Mouse (Mus musculus): ENCODE results near the gene Plekha7. TPM values are rescaled to one million over a fixed set of nuclear protein-coding genes. Genes with fewer than 3 reads are reported as not detected.

The Plekha7 gene
- total RNA-seq, 2 experiments from 2014 or later: 0.42 to 1.6 TPM

DNA sequence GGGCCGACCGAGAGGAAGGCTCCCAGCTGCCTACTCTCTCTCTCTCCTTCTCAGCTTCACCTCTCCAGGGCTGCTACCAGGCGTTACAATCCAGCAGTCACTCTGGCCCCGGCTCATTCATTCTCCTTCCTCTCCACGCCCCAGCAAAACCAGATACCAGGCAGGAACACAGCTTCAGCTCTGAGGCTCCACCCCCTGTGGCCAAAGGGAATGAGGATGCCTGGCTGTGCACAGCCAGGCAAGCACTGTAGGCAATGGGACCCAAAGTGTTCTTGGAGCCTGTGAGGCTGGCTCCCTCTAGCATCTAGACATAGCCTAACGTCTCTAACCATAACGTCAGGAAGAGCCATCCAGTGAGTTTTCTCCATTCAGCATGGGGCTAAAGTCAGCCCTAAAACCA is 109.8 kb downstream of the Plekha7 start:
- ATAC-seq (replicated peaks; ENCODE audit: low FRiP score, low TSS enrichment, poor library complexity, severe bottlenecking): peak; percentile 43; the same call in 1 of the 2 replicates

DNA sequence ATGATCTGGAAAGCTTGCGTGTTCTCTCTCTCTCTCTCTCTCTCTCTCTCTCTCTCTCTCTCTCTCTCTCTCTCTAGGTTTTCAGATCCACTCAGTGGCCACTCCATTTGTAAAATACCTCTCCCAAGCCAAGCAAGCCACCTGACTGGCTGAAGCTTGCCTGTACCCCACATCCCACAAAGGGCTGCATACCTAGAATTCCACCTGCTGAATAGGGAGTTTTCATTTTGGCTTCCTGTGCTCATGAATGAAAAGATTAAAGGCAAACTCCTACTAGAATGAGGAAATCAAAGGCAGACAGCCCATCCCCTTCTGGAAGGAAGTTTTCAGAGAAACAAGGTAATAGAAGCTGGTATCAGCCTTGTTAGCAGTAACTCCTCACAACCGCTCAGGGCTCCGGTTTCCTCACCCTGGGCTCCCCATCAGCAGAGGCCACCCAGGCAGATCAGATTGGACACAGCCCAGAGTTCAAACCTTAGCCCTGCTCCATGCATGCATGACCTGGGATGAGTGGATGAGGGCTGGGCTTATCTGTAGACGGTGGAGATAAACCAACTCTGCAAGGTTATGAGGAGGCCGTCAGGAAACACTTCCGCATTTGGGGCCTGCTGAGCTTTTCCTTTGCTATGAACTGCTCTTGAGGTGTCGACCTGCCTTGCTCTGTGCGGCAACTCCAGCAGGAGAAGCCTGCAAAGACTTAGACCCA is 111.0 kb downstream of the Plekha7 start:
- ATAC-seq (replicated peaks; ENCODE audit: low FRiP score, low TSS enrichment, poor library complexity, severe bottlenecking): no peak

- ATAC-seq (replicated peaks; ENCODE audit: low FRiP score, low TSS enrichment, poor library complexity, severe bottlenecking): no peak
Measured at GRCm38 (mm10) chr7:116194996-116195395, 113.2 kb downstream of the Plekha7 start.

DNA sequence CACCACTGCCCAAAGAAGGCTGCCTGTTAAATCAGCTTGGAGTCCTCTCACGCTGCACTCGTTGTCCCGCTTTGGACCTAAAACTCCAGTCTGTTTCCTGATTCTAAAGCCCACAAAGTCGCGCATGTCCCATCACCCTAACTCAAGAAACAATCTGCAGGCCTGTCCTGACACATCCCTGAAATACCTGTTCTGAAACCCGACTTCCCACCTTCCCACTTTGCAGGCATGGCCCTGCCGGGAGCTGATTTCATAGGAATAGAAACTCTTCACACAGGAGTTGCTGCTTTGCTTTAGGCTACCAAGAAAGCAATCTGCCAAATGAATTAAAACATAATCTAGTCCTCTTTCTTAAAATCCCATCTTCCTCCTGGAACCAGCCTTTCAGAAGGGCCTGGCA is 115.2 kb downstream of the Plekha7 start:
- no peak for ATAC-seq (replicated peaks; ENCODE audit: low FRiP score, low TSS enrichment, poor library complexity, severe bottlenecking)

DNA sequence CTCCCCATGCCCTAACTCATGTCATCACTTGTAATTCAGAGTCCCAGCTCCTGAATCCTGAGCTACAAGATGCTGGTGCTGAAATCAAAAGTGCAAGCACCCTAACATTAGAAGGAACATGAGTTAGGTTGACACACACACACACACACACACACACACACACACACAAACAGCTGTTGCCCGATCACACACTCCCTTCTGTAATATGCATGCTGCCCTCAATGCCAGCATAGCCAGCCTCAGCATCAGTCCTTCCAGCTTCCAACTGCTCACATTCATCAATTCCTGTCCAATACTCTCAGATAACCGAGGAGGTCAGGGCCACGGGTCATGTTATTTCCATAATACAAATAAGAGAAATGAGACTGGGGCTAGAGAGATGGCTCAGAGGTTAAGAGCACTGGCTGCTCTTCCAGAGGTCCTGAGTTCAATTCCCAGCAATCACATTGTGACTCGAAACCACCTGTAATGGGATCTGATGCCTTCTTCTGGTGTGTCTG is 116.0 kb downstream of the Plekha7 start:
- no peak for ATAC-seq (replicated peaks; ENCODE audit: low FRiP score, low TSS enrichment, poor library complexity, severe bottlenecking)

GRCm38 (mm10) chr7:116191138-116191537 is 117.0 kb downstream of the Plekha7 start:
- no peak for ATAC-seq (replicated peaks; ENCODE audit: low FRiP score, low TSS enrichment, poor library complexity, severe bottlenecking)

DNA sequence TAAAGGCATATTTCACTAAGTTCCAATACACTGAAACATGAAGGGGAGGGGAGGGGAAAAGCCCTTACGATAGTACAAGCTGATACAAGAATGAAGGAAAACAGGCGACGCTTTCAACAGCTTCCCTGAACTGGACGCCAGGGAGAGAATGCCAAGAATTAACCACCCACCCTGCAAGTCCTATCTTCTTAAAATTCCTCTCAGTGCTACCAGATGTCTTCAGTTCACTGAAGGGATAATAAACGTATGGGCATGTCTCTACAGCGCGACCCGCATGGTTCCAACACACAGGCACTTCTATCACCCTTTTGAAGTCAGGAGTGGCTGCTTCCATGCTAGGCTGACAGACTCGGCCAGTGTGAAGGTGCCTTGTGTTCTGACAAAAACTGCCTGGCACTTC is 118.5 kb downstream of the Plekha7 start:
- no peak for ATAC-seq (replicated peaks; ENCODE audit: low FRiP score, low TSS enrichment, poor library complexity, severe bottlenecking)

- ATAC-seq (replicated peaks; ENCODE audit: low FRiP score, low TSS enrichment, poor library complexity, severe bottlenecking): no peak
Measured at GRCm38 (mm10) chr7:116188391-116188790, 119.8 kb downstream of the Plekha7 start.

- no peak for ATAC-seq (replicated peaks; ENCODE audit: low FRiP score, low TSS enrichment, poor library complexity, severe bottlenecking)
Measured at GRCm38 (mm10) chr7:116187521-116187920, 120.7 kb downstream of the Plekha7 start.

- no peak for ATAC-seq (replicated peaks; ENCODE audit: low FRiP score, low TSS enrichment, poor library complexity, severe bottlenecking)
Measured at GRCm38 (mm10) chr7:116186847-116187246, 121.3 kb downstream of the Plekha7 start.

DNA sequence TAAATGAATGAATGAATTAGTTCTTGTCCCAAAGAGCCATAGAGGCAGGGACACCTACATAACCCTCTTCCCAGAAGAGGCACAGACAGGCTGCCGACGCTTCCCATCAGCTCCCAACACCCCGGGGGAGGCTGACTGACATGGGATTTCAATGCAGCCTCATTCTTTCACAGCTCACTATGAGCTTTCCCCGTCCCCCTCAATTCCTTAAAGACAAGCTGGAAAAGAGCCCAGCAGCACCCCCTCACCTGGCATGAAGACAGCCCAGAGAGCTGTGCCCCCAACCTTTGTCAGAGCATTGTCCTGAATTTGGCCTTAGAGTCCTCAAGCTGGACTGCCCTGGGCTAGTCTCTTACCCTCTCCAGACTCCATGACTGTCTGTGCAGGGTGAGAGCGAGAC is 122.0 kb downstream of the Plekha7 start:
- ATAC-seq (replicated peaks; ENCODE audit: low FRiP score, low TSS enrichment, poor library complexity, severe bottlenecking): no peak

GRCm38 (mm10) chr7:116184358-116185057 is 123.7 kb downstream of the Plekha7 start:
- no peak for ATAC-seq (replicated peaks; ENCODE audit: low FRiP score, low TSS enrichment, poor library complexity, severe bottlenecking)

GRCm38 (mm10) chr7:116182451-116182850 is 125.7 kb downstream of the Plekha7 start:
- no peak for ATAC-seq (replicated peaks; ENCODE audit: low FRiP score, low TSS enrichment, poor library complexity, severe bottlenecking)

DNA sequence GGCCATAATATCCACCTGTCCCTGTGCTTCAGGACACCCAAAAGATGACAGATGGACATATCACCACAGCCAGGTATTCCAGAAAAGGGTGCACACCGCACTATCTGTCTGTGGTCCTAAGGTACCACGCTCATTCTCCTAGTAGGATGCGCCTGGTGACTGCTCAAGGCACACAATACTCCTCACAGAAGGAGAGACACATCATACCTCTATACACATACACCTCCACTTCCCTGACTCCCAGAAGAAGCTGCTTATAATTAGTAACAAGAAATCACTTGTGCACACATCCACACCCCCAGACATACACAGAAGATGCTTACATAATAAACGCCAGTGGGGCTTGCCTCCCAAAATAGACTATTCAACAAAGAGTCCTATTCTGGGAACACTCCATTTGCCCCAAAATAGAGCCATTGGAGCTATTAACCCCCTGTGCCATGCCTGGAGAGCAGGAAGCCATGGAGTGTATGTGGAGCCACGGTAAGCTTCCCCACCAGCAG is 126.7 kb downstream of the Plekha7 start:
- ATAC-seq (replicated peaks; ENCODE audit: low FRiP score, low TSS enrichment, poor library complexity, severe bottlenecking): no peak

- no peak for ATAC-seq (replicated peaks; ENCODE audit: low FRiP score, low TSS enrichment, poor library complexity, severe bottlenecking)
Measured at GRCm38 (mm10) chr7:116178916-116179315, 129.3 kb downstream of the Plekha7 start.

GRCm38 (mm10) chr7:116172774-116173173 is 135.4 kb downstream of the Plekha7 start:
- no peak for ATAC-seq (replicated peaks; ENCODE audit: low FRiP score, low TSS enrichment, poor library complexity, severe bottlenecking)

DNA sequence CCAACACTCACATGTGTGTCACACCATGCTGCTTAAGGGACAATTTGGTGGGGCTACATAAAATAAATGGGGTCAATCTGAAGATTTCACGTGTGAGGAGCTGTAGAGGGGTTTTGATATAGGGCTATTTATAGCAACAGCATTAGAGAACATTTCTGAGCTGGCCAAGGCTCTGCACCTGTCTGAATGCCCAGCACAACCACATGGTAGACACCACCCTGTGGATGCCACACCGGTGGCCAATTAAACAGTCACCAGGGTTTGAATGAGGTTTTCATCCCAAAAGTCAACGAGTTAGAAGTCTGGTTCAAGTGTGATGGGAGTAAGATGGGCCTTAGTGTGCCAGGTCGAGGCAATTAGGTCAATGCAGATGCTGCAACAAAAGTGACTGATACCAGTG is 138.8 kb downstream of the Plekha7 start:
- no peak for ATAC-seq (replicated peaks; ENCODE audit: low FRiP score, low TSS enrichment, poor library complexity, severe bottlenecking)

GRCm38 (mm10) chr7:116168224-116168623 is 140.0 kb downstream of the Plekha7 start:
- ATAC-seq (replicated peaks; ENCODE audit: low FRiP score, low TSS enrichment, poor library complexity, severe bottlenecking): no peak

DNA sequence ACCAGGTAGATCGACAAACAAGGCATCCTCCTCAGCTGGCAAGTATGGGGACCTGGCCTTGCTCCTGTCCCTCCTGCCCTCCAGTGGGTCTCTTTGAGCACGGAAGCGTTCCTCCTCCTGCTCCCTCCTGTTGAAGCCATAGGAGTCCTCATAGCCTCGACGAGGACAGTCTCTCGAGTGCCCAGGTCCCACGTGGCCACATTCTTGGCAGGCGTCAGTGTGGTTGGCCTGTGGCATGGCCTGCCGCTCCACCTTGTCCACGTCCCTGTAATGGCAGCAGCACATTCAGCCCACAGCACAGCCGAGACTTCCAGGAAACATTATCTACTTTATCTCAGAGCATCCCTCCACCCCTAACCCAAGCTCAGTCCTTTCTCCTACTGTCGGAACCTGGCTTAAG is 143.9 kb downstream of the Plekha7 start:
- ATAC-seq (replicated peaks; ENCODE audit: low FRiP score, low TSS enrichment, poor library complexity, severe bottlenecking): no peak

DNA sequence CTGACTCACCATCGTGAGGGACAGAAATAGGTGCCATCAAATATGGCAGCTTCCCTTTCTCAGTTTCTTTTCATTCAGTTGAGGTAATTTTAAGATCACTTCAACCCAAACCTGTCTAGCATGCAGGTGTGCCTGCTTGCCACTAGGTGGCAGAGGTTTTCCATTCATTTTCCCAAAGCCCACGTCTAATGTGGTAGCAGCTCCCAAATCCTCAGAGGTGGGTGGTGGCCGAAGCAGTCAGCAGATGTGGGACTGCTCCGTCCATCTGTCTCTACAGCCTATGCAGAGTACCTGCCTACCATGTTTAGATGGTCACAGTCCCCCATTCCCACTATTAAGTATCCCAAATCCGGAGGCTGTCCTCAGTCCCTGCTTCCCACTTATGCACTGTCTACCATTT is 146.6 kb downstream of the Plekha7 start:
- peak; percentile 79 for ATAC-seq (replicated peaks; ENCODE audit: low FRiP score, low TSS enrichment, poor library complexity, severe bottlenecking)

DNA sequence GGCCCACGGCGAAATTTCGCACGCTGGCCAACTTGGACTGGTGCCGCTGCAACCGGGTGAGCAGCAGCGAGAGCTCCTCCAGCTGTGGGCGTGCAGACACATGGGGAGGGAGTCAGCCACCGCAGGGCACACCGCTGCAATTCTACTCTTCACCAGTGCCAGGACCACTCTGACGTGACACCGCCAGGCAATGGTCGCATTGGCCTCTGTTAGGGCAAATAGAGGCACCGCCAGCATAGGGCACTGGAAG is 151.4 kb downstream of the Plekha7 start:
- no peak for ATAC-seq (replicated peaks; ENCODE audit: low FRiP score, low TSS enrichment, poor library complexity, severe bottlenecking)

All from megakaryocyte-erythroid progenitor cell, adult 5-6 weeks (primary cell).